Mouse (Mus musculus): ENCODE results near the gene Psma4.

The Psma4 gene

GRCm38 (mm10) chr9:54982401-54982800, 31.8 kb downstream of the Psma4 start:
- no peak for DNase-seq (ENCODE audit: low read depth in 1 of 2, low spot score in 2 of 2)

- no peak for DNase-seq (ENCODE audit: low read depth in 1 of 2, low spot score in 2 of 2)
Measured at GRCm38 (mm10) chr9:54990362-54990761, 39.8 kb downstream of the Psma4 start.

- no peak for DNase-seq (ENCODE audit: low read depth in 1 of 2, low spot score in 2 of 2)
Measured at GRCm38 (mm10) chr9:54994381-54994780, 43.8 kb downstream of the Psma4 start.

GRCm38 (mm10) chr9:54995645-54996044, 45.1 kb downstream of the Psma4 start:
- DNase-seq (ENCODE audit: low read depth in 1 of 2, low spot score in 2 of 2), result no peak

- no peak for DNase-seq (ENCODE audit: low read depth in 1 of 2, low spot score in 2 of 2)
Measured at GRCm38 (mm10) chr9:55003609-55004008, 53.0 kb downstream of the Psma4 start.
